Mouse (Mus musculus) left cerebral cortex, adult 2 months (tissue): ENCODE measurements at regions not wholly inside any gene's neighbourhood (a gene's known extent, or its start where the extent isn't known, plus 50 kb on each side); places are given as distances from the start of the nearest gene placed in this dataset.

Experiments used
- DNase-seq, 2 experiments: peaks; one replicate each; pipeline ENCODE4 v3.0.0; 2021 to 2022; ENCODE audit warnings: low spot score in 2 of 2, mixed read lengths in 1 of 2; ENCODE audit errors: extremely low spot score in 1 of 2
- H3K27ac ChIP-seq: fragments of 200-600 bp; 2 replicates; pipeline ENCODE4 v1.8.1; 2022
- H3K4me3 ChIP-seq: fragments of 200-600 bp; 2 replicates; pipeline ENCODE4 v1.8.1; 2022
- CTCF ChIP-seq: fragments of 200-600 bp; IDR thresholded peaks from 2 replicates; pipeline ENCODE4 v1.8.1; 2022; ENCODE audit warnings: antibody characterized with exemption, mild to moderate bottlenecking, moderate library complexity
- intact Hi-C: fragments of 180-260 bp; cut with DNase I; formaldehyde crosslinking; loops from one replicate; pipeline ENCODE4 v1.15.1; 2025

DNA sequence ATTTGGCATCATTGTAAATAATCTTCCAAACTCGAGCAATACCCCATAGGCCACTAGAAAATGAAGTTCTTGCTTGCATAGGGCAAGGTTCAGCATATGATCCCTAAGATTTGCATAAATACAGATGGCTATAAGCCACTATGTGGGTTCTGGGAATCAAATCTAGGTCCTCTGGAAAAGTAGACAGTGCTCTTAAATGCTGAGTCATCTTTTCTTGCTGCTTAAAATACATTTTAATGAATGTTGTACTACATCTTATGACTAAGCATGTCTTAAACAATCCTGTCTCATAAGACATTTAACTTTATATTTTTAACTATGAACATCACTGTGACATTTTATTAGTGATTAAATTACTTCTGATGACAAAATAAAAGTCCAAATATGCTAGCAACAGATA lies 448.6 kb upstream of the Gm9747 start:
- no peak for TF ChIP-seq CTCF
- intact Hi-C loops = no loop called here
- no peak for DNase-seq

DNA sequence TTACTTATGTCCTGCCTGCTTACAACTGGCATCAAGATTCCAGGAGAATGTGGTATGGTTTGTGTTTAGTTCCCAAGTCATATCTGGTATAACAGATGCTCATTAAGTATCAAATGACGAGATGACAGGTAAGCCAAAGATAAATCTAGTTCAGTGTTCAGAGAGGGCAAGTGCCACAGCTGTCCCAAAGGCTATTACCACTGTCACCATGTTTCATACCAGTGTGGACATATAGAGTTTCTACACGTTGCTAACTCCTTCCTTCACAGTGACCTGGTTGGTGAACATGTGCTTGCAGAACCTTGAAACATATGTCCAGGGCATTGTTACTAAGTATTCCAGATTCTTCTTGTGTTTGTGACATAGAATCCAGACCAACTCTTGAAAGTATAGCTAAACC lies 438.1 kb upstream of the Gm9747 start:
- TF ChIP-seq CTCF = no peak
- intact Hi-C loops = no loop called here
- H3K4me3 ChIP-seq = no peak overlapping the region
- DNase-seq = no peak
- no peak overlapping the region for H3K27ac ChIP-seq

More for the DNA sequence above, 448.6 kb upstream of the Gm9747 start:
- Histone ChIP-seq H3K27ac (no peak overlapping the region), H3K4me3 (no peak overlapping the region)

DNA sequence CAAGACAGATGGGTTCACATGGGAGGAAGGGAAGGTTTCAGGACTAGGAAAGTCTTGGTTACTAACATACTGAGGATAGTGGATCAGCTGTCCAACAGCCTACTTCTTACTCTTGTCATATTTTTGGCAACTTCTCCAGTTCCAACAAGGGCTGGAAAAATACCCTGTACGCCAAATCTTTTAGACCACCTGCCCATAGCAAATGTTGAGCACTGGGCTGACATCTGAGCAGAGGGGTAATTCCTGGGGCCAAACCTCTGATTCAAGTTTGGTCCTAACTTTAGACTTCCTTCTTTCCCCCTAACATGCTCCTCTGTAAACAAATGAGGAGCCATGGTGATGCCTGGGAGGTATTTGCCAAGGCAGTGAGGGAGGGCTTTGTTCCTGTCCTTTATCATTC lies 437.5 kb upstream of the Gm9747 start:
- Histone ChIP-seq H3K4me3 (no peak overlapping the region), H3K27ac (no peak overlapping the region)
- intact Hi-C loops = no loop called here
- no peak for TF ChIP-seq CTCF
- DNase-seq = no peak

DNA sequence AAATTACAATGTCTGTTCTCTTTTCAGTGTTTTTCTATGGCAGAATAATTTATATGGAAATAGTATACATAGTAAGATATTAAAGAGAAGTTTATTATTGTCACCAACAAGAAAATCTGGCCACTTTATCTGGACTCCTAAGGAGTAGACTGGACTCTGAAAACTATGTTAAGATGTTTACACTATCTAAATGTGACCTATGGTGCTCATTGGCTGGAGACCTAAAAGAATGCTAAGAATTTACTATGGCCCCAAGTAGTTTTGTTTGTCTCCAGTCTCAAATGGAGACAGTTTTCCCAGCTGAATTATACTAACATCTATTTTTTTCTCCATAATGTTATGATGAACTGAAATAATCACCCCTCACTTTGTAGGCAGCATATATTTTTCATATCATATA lies 421.3 kb upstream of the Gm9747 start:
- intact Hi-C loops = no loop called here
- no peak for TF ChIP-seq CTCF
- H3K27ac ChIP-seq = no peak overlapping the region

DNA sequence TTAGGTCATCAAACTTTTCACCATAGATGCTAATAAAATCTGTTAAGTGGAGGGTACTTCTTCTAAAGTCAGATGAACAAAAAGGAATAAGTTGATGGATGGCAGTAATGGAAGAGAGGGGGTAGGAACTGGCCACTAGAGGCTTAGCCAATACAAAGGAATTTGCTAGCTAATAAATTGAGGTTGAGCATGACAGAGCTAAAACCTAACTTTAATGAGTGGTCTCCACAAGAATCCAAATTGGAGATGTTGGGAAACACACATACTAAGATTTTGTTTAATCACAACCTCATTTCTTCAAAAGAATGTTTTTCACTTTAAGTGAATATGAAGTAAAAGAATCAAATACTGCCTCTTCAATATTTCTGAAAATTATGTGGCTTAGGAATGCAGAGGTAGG lies 414.0 kb upstream of the Gm9747 start:
- Histone ChIP-seq H3K27ac (no peak overlapping the region), H3K4me3 (no peak overlapping the region)
- intact Hi-C loops = no loop called here
- no peak for DNase-seq
- TF ChIP-seq CTCF = no peak

More for the DNA sequence above, 421.3 kb upstream of the Gm9747 start:
- no peak overlapping the region for H3K4me3 ChIP-seq
- no peak for DNase-seq

DNA sequence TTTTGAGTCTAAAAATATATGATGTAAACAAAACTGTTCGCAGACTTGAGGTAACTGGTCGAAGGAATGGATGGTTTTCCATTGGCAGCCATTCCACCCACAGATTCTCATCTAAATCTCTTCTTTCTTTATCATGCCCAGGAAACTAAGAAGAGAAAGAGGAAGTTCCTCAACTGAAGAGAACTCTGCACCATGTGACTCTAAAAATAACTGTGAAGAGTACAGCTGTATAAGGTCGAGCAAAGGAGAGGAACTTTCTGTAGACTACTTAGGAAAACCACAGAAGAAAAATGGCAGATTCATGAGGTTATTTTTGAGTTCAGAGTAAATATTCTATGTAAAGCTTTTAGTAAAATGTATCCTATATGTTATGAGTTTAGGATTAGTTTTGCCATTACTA lies 390.9 kb upstream of the Gm9747 start:
- Histone ChIP-seq H3K4me3 (no peak overlapping the region), H3K27ac (no peak overlapping the region)
- no peak for TF ChIP-seq CTCF
- intact Hi-C loops = no loop called here
- DNase-seq = no peak

DNA sequence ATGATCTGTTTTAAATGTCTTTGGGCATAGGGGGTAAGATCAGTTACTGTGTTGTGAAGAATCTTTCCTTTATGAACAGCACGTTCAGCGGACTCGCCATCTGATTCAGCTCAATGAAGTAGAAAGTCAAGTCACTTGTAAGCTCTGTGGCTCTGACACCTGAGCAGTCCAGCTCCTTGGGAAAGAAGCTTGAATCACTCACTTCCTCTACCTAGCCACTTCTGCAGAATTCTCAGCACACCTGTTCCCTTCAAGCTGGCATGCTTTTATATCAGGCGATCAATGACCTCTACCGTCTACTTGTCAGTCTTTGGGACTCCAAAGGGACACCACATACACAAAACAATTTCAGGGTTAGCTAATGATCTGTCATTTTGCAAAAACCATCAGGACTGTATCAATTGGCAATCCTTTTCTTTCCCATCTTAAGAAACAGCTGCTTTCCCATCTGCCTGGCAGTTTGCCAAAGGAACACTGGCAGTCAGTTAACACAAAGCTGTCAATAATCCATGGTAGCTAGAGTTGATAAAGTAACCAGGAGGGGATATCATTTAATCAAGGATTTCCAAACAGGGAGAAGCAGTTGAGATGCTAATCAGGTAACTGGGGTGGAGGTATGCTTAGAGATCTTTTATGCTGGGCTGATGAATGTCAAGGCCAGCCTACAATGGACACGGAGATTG lies 382.3 kb upstream of the Gm9747 start:
- H3K27ac ChIP-seq = no peak overlapping the region
- no peak overlapping the region for H3K4me3 ChIP-seq
- no peak for DNase-seq
- TF ChIP-seq CTCF = no peak
- intact Hi-C loops = no loop called here

DNA sequence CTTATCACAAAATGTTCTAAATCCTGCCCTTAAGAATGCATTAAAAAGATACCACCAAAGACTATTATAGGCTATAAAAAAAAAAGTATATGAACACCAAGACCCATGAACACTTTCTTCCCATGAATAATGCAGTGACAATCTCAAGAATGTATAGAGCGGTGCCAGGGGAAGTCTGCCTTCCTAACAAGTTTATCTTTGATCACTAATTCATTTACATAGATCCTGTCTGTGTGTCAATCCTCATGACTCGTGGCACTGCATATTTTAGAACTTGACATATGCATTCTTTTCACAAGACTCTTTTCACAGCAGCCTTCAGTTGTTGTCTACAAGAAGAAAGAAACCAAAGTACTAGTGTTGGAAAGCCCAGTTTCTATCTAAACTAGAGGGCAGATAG lies 373.4 kb upstream of the Gm9747 start:
- intact Hi-C loops = no loop called here
- no peak for TF ChIP-seq CTCF
- Histone ChIP-seq H3K27ac (no peak overlapping the region), H3K4me3 (no peak overlapping the region)
- DNase-seq = no peak

DNA sequence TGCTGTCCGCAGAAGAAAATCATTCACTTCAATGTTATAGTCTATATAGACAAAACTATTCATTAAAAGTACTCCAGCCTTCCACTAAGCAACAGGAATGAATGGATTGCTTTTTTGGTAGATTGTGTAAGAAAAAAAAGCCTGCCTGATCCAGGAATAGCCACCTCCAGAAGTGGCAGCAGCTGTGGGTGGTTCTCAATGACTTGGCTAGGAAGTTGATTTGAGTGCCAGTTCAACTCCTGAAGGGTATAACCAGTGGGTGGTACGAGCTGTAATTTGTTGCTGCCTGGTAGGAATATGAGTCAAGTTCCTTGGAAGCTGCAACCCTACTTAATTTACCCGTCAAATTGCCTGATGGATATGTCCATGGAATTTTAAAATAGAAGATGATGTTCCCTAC lies 368.3 kb upstream of the Gm9747 start:
- Histone ChIP-seq H3K4me3 (no peak overlapping the region), H3K27ac (no peak overlapping the region)
- peak; percentile 48 to 50 for DNase-seq
- TF ChIP-seq CTCF = no peak; the same call in 1 of the 2 replicates
- intact Hi-C loops = loop anchor here (2.0 to 5.0 kb wide), 2 partner anchors 248 to 426 kb away; partner anchors contain the start of gene Irs1

DNA sequence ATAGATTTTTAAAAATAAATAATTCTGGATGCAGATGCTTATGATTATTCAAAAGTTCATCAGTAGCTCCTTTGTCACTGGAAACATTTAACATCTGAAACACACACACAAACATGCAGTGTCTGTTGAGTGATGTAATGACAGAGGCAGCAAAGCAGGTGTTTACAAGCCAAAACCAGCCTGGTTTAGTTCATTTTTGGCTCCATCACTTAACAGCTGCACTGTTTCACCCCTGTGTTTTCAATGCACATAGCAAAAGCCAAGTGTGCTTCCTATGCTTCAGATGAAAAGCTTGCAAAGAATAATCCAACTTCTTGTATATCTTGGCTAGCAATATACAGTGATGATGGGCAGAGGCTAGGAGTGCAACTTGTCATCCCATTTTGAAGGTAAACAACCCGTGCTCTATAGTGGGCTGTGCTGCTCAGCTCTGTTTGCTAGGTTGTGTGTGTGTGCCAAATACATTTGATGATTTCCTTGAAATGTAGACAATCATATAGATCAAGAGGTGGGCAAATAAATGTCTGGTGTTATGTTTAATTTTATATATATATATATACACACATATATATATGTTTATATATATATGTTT lies 345.9 kb upstream of the Gm9747 start:
- DNase-seq = no peak
- Histone ChIP-seq H3K27ac (no peak overlapping the region), H3K4me3 (no peak overlapping the region)
- intact Hi-C loops = no loop called here
- no peak for TF ChIP-seq CTCF

DNA sequence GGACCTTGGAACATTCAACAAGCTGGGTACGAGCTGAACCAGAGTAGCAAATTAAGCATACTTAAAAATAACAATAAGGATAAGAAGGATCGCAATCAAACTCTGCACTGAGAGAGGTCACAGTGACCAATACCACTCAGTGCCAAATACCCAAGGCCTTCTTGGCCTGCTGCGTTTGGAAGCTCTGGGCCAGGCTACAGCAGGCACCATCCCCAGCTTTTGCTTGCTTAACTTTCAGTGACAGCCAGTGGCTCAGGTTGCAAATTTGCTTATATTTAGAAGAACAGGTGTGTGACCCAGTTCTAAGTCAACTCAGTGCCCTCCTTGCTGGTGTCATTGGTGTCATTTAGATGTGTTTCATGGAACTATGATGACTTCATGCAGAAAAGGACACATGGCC lies 335.7 kb upstream of the Gm9747 start:
- TF ChIP-seq CTCF = no peak
- H3K27ac ChIP-seq = no peak overlapping the region
- H3K4me3 ChIP-seq = no peak overlapping the region
- intact Hi-C loops = no loop called here
- no peak for DNase-seq

DNA sequence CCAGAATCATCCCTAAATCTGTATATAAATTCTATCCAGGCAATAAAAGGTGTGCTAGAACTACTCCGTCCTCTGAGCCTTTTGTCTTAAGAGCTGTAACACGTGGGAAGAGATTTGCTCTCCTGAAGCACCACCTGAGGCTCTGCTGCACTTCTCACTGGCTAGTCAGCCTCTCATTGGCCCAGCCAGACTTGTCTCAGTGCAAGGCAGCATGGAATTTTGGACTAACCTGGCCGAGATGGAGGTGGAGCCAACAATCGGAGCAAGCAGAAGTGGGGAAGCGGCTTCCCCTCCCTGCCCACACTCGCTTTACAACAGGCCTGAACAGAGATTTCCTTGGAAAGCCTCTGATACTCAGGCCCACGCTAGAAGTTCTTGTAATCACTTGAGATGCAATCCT lies 332.1 kb upstream of the Gm9747 start:
- TF ChIP-seq CTCF = no peak
- no peak overlapping the region for H3K4me3 ChIP-seq
- intact Hi-C loops = no loop called here
- no peak overlapping the region for H3K27ac ChIP-seq
- DNase-seq = no peak

DNA sequence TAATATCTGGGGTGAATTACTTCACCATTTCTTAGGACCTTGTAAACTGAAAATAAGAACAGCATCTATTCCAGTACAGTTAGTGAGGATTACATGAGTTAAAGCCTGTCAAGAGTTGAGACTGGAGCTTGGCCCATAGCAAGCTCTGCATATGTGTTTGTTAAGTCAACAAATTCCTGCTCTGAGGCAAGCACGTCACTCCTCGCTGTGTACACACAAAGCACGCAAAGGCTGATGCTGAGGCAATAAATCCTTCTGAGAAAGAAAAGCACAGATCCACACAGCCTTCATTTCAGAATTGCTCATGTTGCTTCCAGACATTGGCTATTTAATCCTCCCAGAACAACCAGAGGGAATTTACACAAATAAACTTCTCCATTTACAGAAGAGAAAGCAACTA lies 328.9 kb upstream of the Gm9747 start:
- Histone ChIP-seq H3K4me3 (no peak overlapping the region), H3K27ac (no peak overlapping the region)
- no peak for TF ChIP-seq CTCF
- intact Hi-C loops = no loop called here
- no peak for DNase-seq
